Mouse (Mus musculus): ENCODE results near the gene Cdhr2. TPM values are rescaled to one million over a fixed set of nuclear protein-coding genes. Genes with fewer than 3 reads are reported as not detected.

The Cdhr2 gene
- total and polyA plus RNA-seq, 2 experiments from 2014 or later = 0.33 to 0.84 TPM

- H3K36me3 ChIP-seq (ENCODE audit: insufficient read depth, low read length) = no peaks in the 10 kb centered on the region
- no peak for ATAC-seq (ENCODE audit: low FRiP score)
- no peaks in the 10 kb centered on the region for H3K4me1 ChIP-seq (ENCODE audit: insufficient read depth, low read length)
- no peak overlapping the region for H3K9ac ChIP-seq (replicated peaks; ENCODE audit: low read length, poor library complexity, severe bottlenecking)
- H3K4me2 ChIP-seq (ENCODE audit: low read depth, low read length, poor library complexity, severe bottlenecking) = no peak overlapping the region
- no peak overlapping the region for H3K4me3 ChIP-seq (ENCODE audit: low read depth, low read length)
- peak; percentile 62 for DNase-seq (ENCODE audit: low spot score)
- TF ChIP-seq CTCF (IDR thresholded peaks at IDR 0.05) = peak; percentile 70
- no peaks in the 10 kb centered on the region for H3K9me3 ChIP-seq (ENCODE audit: low read length)
- WGBS = 4% methylated on average over 5 of the region's 5 CpGs
- no peaks in the 10 kb centered on the region for H3K27me3 ChIP-seq (ENCODE audit: insufficient read depth, low read length)
- H3K27ac ChIP-seq (ENCODE audit: low read depth, low read length) = no peak overlapping the region
These were observed 15.7 kb downstream of the Cdhr2 start for GRCm38 (mm10) chr13:54716916-54717315.

GRCm38 (mm10) chr13:54723143-54723542 is 21.9 kb downstream of the Cdhr2 start:
- DNase-seq (ENCODE audit: low spot score) = no peak
- Histone ChIP-seq H3K4me2 (ENCODE audit: low read depth, low read length, poor library complexity, severe bottlenecking) (no peak overlapping the region), H3K27ac (ENCODE audit: low read depth, low read length) (no peak overlapping the region), H3K36me3 (ENCODE audit: insufficient read depth, low read length) (no peaks in the 10 kb centered on the region), H3K4me3 (ENCODE audit: low read depth, low read length) (no peak overlapping the region), H3K4me1 (ENCODE audit: insufficient read depth, low read length) (no peaks in the 10 kb centered on the region), H3K9me3 (ENCODE audit: low read length) (no peaks in the 10 kb centered on the region), H3K9ac (replicated peaks; ENCODE audit: low read length, poor library complexity, severe bottlenecking) (no peak overlapping the region), H3K27me3 (ENCODE audit: insufficient read depth, low read length) (no peaks in the 10 kb centered on the region)
- no peak for ATAC-seq (ENCODE audit: low FRiP score)
- WGBS = 95% methylated on average over 3 of the region's 3 CpGs
- TF ChIP-seq CTCF (IDR thresholded peaks at IDR 0.05) = 0 out of 2 replicates have a peak, but pooled peaks have one; percentile 12

DNA sequence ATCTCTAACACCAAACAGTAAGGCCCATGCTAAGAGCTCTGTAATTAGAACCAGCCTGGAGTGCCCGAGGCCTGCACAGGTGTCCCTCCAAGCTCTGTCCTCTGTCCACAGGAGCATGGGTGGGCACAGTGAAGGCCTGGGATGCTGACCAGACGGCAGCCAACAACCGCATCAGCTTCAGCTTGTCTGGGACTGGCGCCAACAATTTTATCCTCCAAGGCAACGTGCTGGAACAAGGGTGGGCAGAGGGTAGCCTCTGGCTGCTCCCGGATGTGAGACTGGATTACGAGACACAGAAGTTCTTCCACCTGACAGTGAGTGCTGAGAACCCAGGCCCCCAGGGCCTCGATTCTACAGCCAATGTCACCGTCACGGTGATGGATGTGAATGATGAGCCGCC is 24.9 kb downstream of the Cdhr2 start:
- no peaks in the 10 kb centered on the region for H3K27me3 ChIP-seq (ENCODE audit: insufficient read depth, low read length)
- no peak overlapping the region for H3K27ac ChIP-seq (ENCODE audit: low read depth, low read length)
- 64% methylated on average over 11 of the region's 11 CpGs for WGBS
- no peaks in the 10 kb centered on the region for H3K36me3 ChIP-seq (ENCODE audit: insufficient read depth, low read length)
- DNase-seq (ENCODE audit: low spot score) = peak; percentile 42
- H3K4me3 ChIP-seq (ENCODE audit: low read depth, low read length) = no peak overlapping the region
- H3K4me2 ChIP-seq (ENCODE audit: low read depth, low read length, poor library complexity, severe bottlenecking) = no peak overlapping the region
- H3K9ac ChIP-seq (replicated peaks; ENCODE audit: low read length, poor library complexity, severe bottlenecking) = no peak overlapping the region
- no peaks in the 10 kb centered on the region for H3K9me3 ChIP-seq (ENCODE audit: low read length)
- no peak for TF ChIP-seq CTCF (IDR thresholded peaks at IDR 0.05)
- H3K4me1 ChIP-seq (ENCODE audit: insufficient read depth, low read length) = no peaks in the 10 kb centered on the region
- no peak for ATAC-seq (ENCODE audit: low FRiP score)

GRCm38 (mm10) chr13:54736931-54737330 is 35.7 kb downstream of the Cdhr2 start:
- no peak overlapping the region for H3K9ac ChIP-seq (replicated peaks; ENCODE audit: low read length, poor library complexity, severe bottlenecking)
- WGBS = 45% methylated on average over 3 of the region's 3 CpGs
- no peak overlapping the region for H3K27ac ChIP-seq (ENCODE audit: low read depth, low read length)
- no peaks in the 10 kb centered on the region for H3K9me3 ChIP-seq (ENCODE audit: low read length)
- TF ChIP-seq CTCF (IDR thresholded peaks at IDR 0.05) = no peak
- H3K27me3 ChIP-seq (ENCODE audit: insufficient read depth, low read length) = no peaks in the 10 kb centered on the region
- H3K36me3 ChIP-seq (ENCODE audit: insufficient read depth, low read length) = peaks cover 22% of the 10 kb centered on the region; the same call in 1 of the 2 replicates
- H3K4me1 ChIP-seq (ENCODE audit: insufficient read depth, low read length) = no peaks in the 10 kb centered on the region
- no peak overlapping the region for H3K4me2 ChIP-seq (ENCODE audit: low read depth, low read length, poor library complexity, severe bottlenecking)
- DNase-seq (ENCODE audit: low spot score) (no peak), ATAC-seq (ENCODE audit: low FRiP score) (no peak)
- no peak overlapping the region for H3K4me3 ChIP-seq (ENCODE audit: low read depth, low read length)

GRCm38 (mm10) chr13:54737488-54738212 is 36.4 kb downstream of the Cdhr2 start:
- ATAC-seq (ENCODE audit: low FRiP score) = peak; percentile 48; the same call in 1 of the 2 replicates
- Histone ChIP-seq H3K9ac (replicated peaks; ENCODE audit: low read length, poor library complexity, severe bottlenecking) (no peak overlapping the region; the same call in 1 of the 2 replicates), H3K4me3 (ENCODE audit: low read depth, low read length) (no peak overlapping the region), H3K9me3 (ENCODE audit: low read length) (no peaks in the 10 kb centered on the region), H3K36me3 (ENCODE audit: insufficient read depth, low read length) (peaks cover 22% of the 10 kb centered on the region; the same call in 1 of the 2 replicates), H3K27me3 (ENCODE audit: insufficient read depth, low read length) (no peaks in the 10 kb centered on the region), H3K27ac (ENCODE audit: low read depth, low read length) (no peak overlapping the region), H3K4me2 (ENCODE audit: low read depth, low read length, poor library complexity, severe bottlenecking) (peak overlapping the region; percentile 33), H3K4me1 (ENCODE audit: insufficient read depth, low read length) (no peaks in the 10 kb centered on the region)
- DNase-seq (ENCODE audit: low spot score) = peak; percentile 39
- TF ChIP-seq CTCF (IDR thresholded peaks at IDR 0.05) = no peak
- 5% methylated on average over 56 of the region's 87 CpGs for WGBS

- Histone ChIP-seq H3K9ac (replicated peaks; ENCODE audit: low read length, poor library complexity, severe bottlenecking) (no peak overlapping the region), H3K4me1 (ENCODE audit: insufficient read depth, low read length) (no peaks in the 10 kb centered on the region), H3K36me3 (ENCODE audit: insufficient read depth, low read length) (peaks cover 22% of the 10 kb centered on the region; the same call in 1 of the 2 replicates), H3K9me3 (ENCODE audit: low read length) (no peaks in the 10 kb centered on the region), H3K4me3 (ENCODE audit: low read depth, low read length) (no peak overlapping the region), H3K27me3 (ENCODE audit: insufficient read depth, low read length) (no peaks in the 10 kb centered on the region), H3K4me2 (ENCODE audit: low read depth, low read length, poor library complexity, severe bottlenecking) (peak overlapping the region; percentile 33), H3K27ac (ENCODE audit: low read depth, low read length) (no peak overlapping the region)
- ATAC-seq (ENCODE audit: low FRiP score) (no peak), DNase-seq (ENCODE audit: low spot score) (peak; percentile 46)
- 9% methylated on average over 33 of the region's 34 CpGs for WGBS
- peak; percentile 18 for TF ChIP-seq CTCF (IDR thresholded peaks at IDR 0.05)
These were observed 36.9 kb downstream of the Cdhr2 start for GRCm38 (mm10) chr13:54738213-54738601.

Measured in midbrain, postnatal 0 days (tissue).